Mouse (Mus musculus): ENCODE results near the gene Zfp410. TPM values are rescaled to one million over a fixed set of nuclear protein-coding genes. Genes with fewer than 3 reads are reported as not detected.

The Zfp410 gene
- polyA plus RNA-seq, 1 experiment from 2014 or later: 111 TPM

DNA sequence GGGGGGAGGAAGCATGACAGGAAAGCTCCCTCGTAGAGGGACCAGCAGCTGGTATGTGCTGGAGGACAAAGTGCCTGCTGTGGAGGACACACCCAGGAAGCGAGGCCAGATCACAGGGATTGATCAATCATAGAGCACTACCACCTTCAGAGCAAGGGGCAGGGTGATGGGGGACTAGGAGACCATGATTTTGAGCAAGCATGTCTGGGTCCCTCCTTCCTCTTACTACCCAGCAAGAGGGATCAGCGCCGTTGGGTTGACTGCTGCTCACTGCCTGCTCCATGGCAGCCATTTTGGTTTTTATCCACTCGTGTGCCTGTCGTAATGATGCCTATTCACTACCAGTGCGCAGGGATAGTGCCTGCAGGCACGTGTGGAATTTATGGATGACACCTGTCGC is 47.6 kb downstream of the Zfp410 start:
- Histone ChIP-seq H3K4me2 (ENCODE audit: low read depth, severe bottlenecking) (no peak overlapping the region), H3K27ac (replicated peaks; ENCODE audit: low read depth, low read length) (no peak overlapping the region)

GRCm38 (mm10) chr12:84365137-84365536 is 48.5 kb downstream of the Zfp410 start:
- H3K4me2 ChIP-seq (ENCODE audit: low read depth, severe bottlenecking): no peak overlapping the region
- H3K27me3 ChIP-seq (ENCODE audit: control insufficient read depth, insufficient read depth, low read length): no peaks in the 10 kb centered on the region
- WGBS: 98% methylated on average over 6 of the region's 6 CpGs
- H3K36me3 ChIP-seq (ENCODE audit: control insufficient read depth, insufficient read depth, low read length): peaks cover 10% of the 10 kb centered on the region; the same call in 1 of the 2 replicates
- H3K9me3 ChIP-seq (ENCODE audit: control insufficient read depth, low read length): no peaks in the 10 kb centered on the region
- no peak overlapping the region for H3K4me3 ChIP-seq (ENCODE audit: low read depth, low read length)
- no peak overlapping the region for H3K27ac ChIP-seq (replicated peaks; ENCODE audit: low read depth, low read length)
- DNase-seq (ENCODE audit: low spot score) (no peak), ATAC-seq (ENCODE audit: insufficient number of reproducible peaks, low FRiP score, low TSS enrichment, low read depth) (no peak)
- H3K4me1 ChIP-seq (ENCODE audit: control insufficient read depth, insufficient read depth, low read length): peaks cover 5% of the 10 kb centered on the region; the same call in 1 of the 2 replicates
- H3K9ac ChIP-seq (ENCODE audit: low read length): no peak overlapping the region

More for the DNA sequence above, 47.6 kb downstream of the Zfp410 start:
- 85% methylated on average over 9 of the region's 9 CpGs for WGBS
- peaks cover 5% of the 10 kb centered on the region; the same call in 1 of the 2 replicates for H3K4me1 ChIP-seq (ENCODE audit: control insufficient read depth, insufficient read depth, low read length)
- DNase-seq (ENCODE audit: low spot score) (no peak), ATAC-seq (ENCODE audit: insufficient number of reproducible peaks, low FRiP score, low TSS enrichment, low read depth) (no peak)
- H3K9me3 ChIP-seq (ENCODE audit: control insufficient read depth, low read length): no peaks in the 10 kb centered on the region
- H3K36me3 ChIP-seq (ENCODE audit: control insufficient read depth, insufficient read depth, low read length): peaks cover 6% of the 10 kb centered on the region; the same call in 1 of the 2 replicates
- H3K27me3 ChIP-seq (ENCODE audit: control insufficient read depth, insufficient read depth, low read length): no peaks in the 10 kb centered on the region
- H3K4me3 ChIP-seq (ENCODE audit: low read depth, low read length): no peak overlapping the region
- H3K9ac ChIP-seq (ENCODE audit: low read length): no peak overlapping the region

GRCm38 (mm10) chr12:84366971-84367370 is 50.3 kb downstream of the Zfp410 start:
- no peaks in the 10 kb centered on the region for H3K27me3 ChIP-seq (ENCODE audit: control insufficient read depth, insufficient read depth, low read length)
- DNase-seq (ENCODE audit: low spot score): no peak
- H3K9me3 ChIP-seq (ENCODE audit: control insufficient read depth, low read length): no peaks in the 10 kb centered on the region
- peaks cover 25% of the 10 kb centered on the region for H3K36me3 ChIP-seq (ENCODE audit: control insufficient read depth, insufficient read depth, low read length)
- no peak for ATAC-seq (ENCODE audit: insufficient number of reproducible peaks, low FRiP score, low TSS enrichment, low read depth)
- H3K4me2 ChIP-seq (ENCODE audit: low read depth, severe bottlenecking): no peak overlapping the region
- H3K4me3 ChIP-seq (ENCODE audit: low read depth, low read length): no peak overlapping the region
- no peak overlapping the region for H3K27ac ChIP-seq (replicated peaks; ENCODE audit: low read depth, low read length)
- peaks cover 5% of the 10 kb centered on the region; the same call in 1 of the 2 replicates for H3K4me1 ChIP-seq (ENCODE audit: control insufficient read depth, insufficient read depth, low read length)
- WGBS: 60% methylated on average over 9 of the region's 9 CpGs
- H3K9ac ChIP-seq (ENCODE audit: low read length): no peak overlapping the region

GRCm38 (mm10) chr12:84371647-84372046 is 55.0 kb downstream of the Zfp410 start:
- Histone ChIP-seq H3K27ac (replicated peaks; ENCODE audit: low read depth, low read length) (no peak overlapping the region), H3K9me3 (ENCODE audit: control insufficient read depth, low read length) (no peaks in the 10 kb centered on the region), H3K4me1 (ENCODE audit: control insufficient read depth, insufficient read depth, low read length) (no peaks in the 10 kb centered on the region), H3K9ac (ENCODE audit: low read length) (no peak overlapping the region), H3K36me3 (ENCODE audit: control insufficient read depth, insufficient read depth, low read length) (peaks cover 36% of the 10 kb centered on the region), H3K27me3 (ENCODE audit: control insufficient read depth, insufficient read depth, low read length) (no peaks in the 10 kb centered on the region), H3K4me2 (ENCODE audit: low read depth, severe bottlenecking) (no peak overlapping the region), H3K4me3 (ENCODE audit: low read depth, low read length) (no peak overlapping the region)
- DNase-seq (ENCODE audit: low spot score): no peak
- 95% methylated on average over 5 of the region's 5 CpGs for WGBS
- ATAC-seq (ENCODE audit: insufficient number of reproducible peaks, low FRiP score, low TSS enrichment, low read depth): no peak

GRCm38 (mm10) chr12:84373831-84374481 is 57.3 kb downstream of the Zfp410 start:
- WGBS: 88% methylated on average over 6 of the region's 6 CpGs
- DNase-seq (ENCODE audit: low spot score): no peak
- peaks cover 32% of the 10 kb centered on the region for H3K36me3 ChIP-seq (ENCODE audit: control insufficient read depth, insufficient read depth, low read length)
- H3K4me1 ChIP-seq (ENCODE audit: control insufficient read depth, insufficient read depth, low read length): no peaks in the 10 kb centered on the region
- no peak overlapping the region for H3K27ac ChIP-seq (replicated peaks; ENCODE audit: low read depth, low read length)
- H3K4me2 ChIP-seq (ENCODE audit: low read depth, severe bottlenecking): no peak overlapping the region
- H3K27me3 ChIP-seq (ENCODE audit: control insufficient read depth, insufficient read depth, low read length): no peaks in the 10 kb centered on the region
- no peak for ATAC-seq (ENCODE audit: insufficient number of reproducible peaks, low FRiP score, low TSS enrichment, low read depth)
- H3K9ac ChIP-seq (ENCODE audit: low read length): no peak overlapping the region
- no peaks in the 10 kb centered on the region for H3K9me3 ChIP-seq (ENCODE audit: control insufficient read depth, low read length)
- H3K4me3 ChIP-seq (ENCODE audit: low read depth, low read length): no peak overlapping the region

- no peak for DNase-seq (ENCODE audit: low spot score)
- Histone ChIP-seq H3K9ac (ENCODE audit: low read length) (no peak overlapping the region), H3K4me3 (ENCODE audit: low read depth, low read length) (no peak overlapping the region), H3K9me3 (ENCODE audit: control insufficient read depth, low read length) (no peaks in the 10 kb centered on the region), H3K36me3 (ENCODE audit: control insufficient read depth, insufficient read depth, low read length) (no peaks in the 10 kb centered on the region), H3K4me1 (ENCODE audit: control insufficient read depth, insufficient read depth, low read length) (no peaks in the 10 kb centered on the region), H3K4me2 (ENCODE audit: low read depth, severe bottlenecking) (no peak overlapping the region), H3K27ac (replicated peaks; ENCODE audit: low read depth, low read length) (no peak overlapping the region), H3K27me3 (ENCODE audit: control insufficient read depth, insufficient read depth, low read length) (no peaks in the 10 kb centered on the region)
- 85% methylated on average over 4 of the region's 4 CpGs for WGBS
- no peak for ATAC-seq (ENCODE audit: insufficient number of reproducible peaks, low FRiP score, low TSS enrichment, low read depth)
These were observed 65.7 kb downstream of the Zfp410 start for GRCm38 (mm10) chr12:84382369-84382768.

DNA sequence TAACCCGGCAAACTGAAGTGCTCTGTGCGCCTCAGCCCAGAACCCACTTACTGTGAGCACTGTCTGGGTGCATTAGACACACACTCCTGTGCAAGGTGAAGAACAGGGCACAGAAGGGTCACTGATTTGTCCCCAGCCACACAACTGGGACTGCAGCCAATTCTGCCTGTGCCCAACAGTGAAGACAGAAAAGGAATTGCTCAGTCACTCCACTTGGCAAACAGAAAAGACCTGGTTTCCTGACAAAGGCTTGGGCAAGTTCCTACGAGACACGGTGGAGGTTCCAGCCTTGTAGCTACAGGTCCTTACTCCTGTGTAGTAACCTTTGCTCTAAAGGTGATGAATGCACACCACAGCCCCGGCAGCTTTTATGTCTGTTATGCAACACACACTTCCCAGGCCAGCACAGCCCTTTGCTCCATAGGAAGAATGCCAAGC is 68.0 kb downstream of the Zfp410 start:
- H3K4me3 ChIP-seq (ENCODE audit: low read depth, low read length): no peak overlapping the region
- H3K27me3 ChIP-seq (ENCODE audit: control insufficient read depth, insufficient read depth, low read length): no peaks in the 10 kb centered on the region
- H3K4me2 ChIP-seq (ENCODE audit: low read depth, severe bottlenecking): no peak overlapping the region
- 80% methylated on average over 5 of the region's 5 CpGs for WGBS
- no peak overlapping the region for H3K27ac ChIP-seq (replicated peaks; ENCODE audit: low read depth, low read length)
- no peak for ATAC-seq (ENCODE audit: insufficient number of reproducible peaks, low FRiP score, low TSS enrichment, low read depth)
- no peaks in the 10 kb centered on the region for H3K4me1 ChIP-seq (ENCODE audit: control insufficient read depth, insufficient read depth, low read length)
- H3K9me3 ChIP-seq (ENCODE audit: control insufficient read depth, low read length): no peaks in the 10 kb centered on the region
- no peaks in the 10 kb centered on the region for H3K36me3 ChIP-seq (ENCODE audit: control insufficient read depth, insufficient read depth, low read length)
- no peak overlapping the region for H3K9ac ChIP-seq (ENCODE audit: low read length)
- DNase-seq (ENCODE audit: low spot score): no peak

- no peak overlapping the region for H3K4me3 ChIP-seq (ENCODE audit: low read depth, low read length)
- no peak for DNase-seq (ENCODE audit: low spot score)
- H3K9ac ChIP-seq (ENCODE audit: low read length): no peak overlapping the region
- ATAC-seq (ENCODE audit: insufficient number of reproducible peaks, low FRiP score, low TSS enrichment, low read depth): no peak
- H3K27ac ChIP-seq (replicated peaks; ENCODE audit: low read depth, low read length): no peak overlapping the region
- H3K27me3 ChIP-seq (ENCODE audit: control insufficient read depth, insufficient read depth, low read length): no peaks in the 10 kb centered on the region
- H3K4me2 ChIP-seq (ENCODE audit: low read depth, severe bottlenecking): no peak overlapping the region
- H3K9me3 ChIP-seq (ENCODE audit: control insufficient read depth, low read length): no peaks in the 10 kb centered on the region
- 96% methylated on average over 4 of the region's 4 CpGs for WGBS
- H3K36me3 ChIP-seq (ENCODE audit: control insufficient read depth, insufficient read depth, low read length): no peaks in the 10 kb centered on the region
- H3K4me1 ChIP-seq (ENCODE audit: control insufficient read depth, insufficient read depth, low read length): no peaks in the 10 kb centered on the region
These were observed 68.8 kb downstream of the Zfp410 start for GRCm38 (mm10) chr12:84385408-84385807.

DNA sequence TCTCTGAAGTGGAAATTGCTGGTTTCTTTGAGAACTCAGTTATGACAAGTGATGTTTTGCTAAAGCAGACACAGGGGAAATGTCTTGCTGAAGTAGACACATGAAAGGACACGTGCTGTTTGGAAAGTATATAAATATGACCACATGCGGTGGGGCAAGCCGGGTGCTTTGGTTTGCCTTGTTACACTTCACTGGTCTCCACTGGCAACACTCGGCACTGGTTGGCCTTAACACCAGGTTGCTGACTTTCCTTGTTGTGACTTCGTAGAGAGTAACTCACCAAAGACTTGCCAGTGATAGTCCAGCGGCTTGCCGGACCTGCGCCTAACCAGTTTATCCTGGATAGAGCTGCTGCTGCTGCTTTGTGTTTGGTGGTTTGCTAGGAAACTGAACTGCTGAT is 71.4 kb downstream of the Zfp410 start:
- H3K4me2 ChIP-seq (ENCODE audit: low read depth, severe bottlenecking): no peak overlapping the region
- H3K36me3 ChIP-seq (ENCODE audit: control insufficient read depth, insufficient read depth, low read length): no peaks in the 10 kb centered on the region
- 90% methylated on average over 8 of the region's 8 CpGs for WGBS
- no peak overlapping the region for H3K9ac ChIP-seq (ENCODE audit: low read length)
- H3K4me1 ChIP-seq (ENCODE audit: control insufficient read depth, insufficient read depth, low read length): no peaks in the 10 kb centered on the region
- no peaks in the 10 kb centered on the region for H3K9me3 ChIP-seq (ENCODE audit: control insufficient read depth, low read length)
- H3K27ac ChIP-seq (replicated peaks; ENCODE audit: low read depth, low read length): no peak overlapping the region
- ATAC-seq (ENCODE audit: insufficient number of reproducible peaks, low FRiP score, low TSS enrichment, low read depth) (no peak), DNase-seq (ENCODE audit: low spot score) (no peak)
- no peaks in the 10 kb centered on the region for H3K27me3 ChIP-seq (ENCODE audit: control insufficient read depth, insufficient read depth, low read length)
- H3K4me3 ChIP-seq (ENCODE audit: low read depth, low read length): no peak overlapping the region
